Mouse (Mus musculus) frontal cortex, postnatal 14 days (tissue): ENCODE measurements at regions not wholly inside any gene's neighbourhood (a gene's known extent, or its start where the extent isn't known, plus 50 kb on each side); places are given as distances from the start of the nearest gene placed in this dataset.

Experiments used
- DNase-seq, 2 experiments: peaks; one replicate each; pipeline ENCODE4 v3.0.0; 2022; ENCODE audit warnings: low spot score in 2 of 2

DNA sequence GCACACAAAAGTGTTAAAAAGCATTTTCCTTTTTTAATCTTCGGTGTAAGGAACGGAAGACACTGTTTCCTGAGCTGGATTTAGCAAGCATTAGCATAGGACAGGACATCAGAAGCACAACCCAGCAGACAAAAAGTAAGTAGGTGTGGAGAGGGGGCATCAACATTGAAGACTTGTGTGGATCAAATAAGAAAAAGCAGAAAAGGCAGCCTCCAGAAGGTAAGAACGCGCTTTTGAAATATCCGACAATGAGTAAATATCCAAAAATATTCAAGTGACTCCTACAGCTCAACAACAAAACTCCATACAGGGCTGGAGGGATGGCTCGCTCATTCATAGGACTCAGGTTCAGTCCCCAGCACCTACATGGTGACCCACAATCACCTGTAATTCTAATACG lies 286.9 kb downstream of the Pdcd6ip start:
- no peak for DNase-seq

DNA sequence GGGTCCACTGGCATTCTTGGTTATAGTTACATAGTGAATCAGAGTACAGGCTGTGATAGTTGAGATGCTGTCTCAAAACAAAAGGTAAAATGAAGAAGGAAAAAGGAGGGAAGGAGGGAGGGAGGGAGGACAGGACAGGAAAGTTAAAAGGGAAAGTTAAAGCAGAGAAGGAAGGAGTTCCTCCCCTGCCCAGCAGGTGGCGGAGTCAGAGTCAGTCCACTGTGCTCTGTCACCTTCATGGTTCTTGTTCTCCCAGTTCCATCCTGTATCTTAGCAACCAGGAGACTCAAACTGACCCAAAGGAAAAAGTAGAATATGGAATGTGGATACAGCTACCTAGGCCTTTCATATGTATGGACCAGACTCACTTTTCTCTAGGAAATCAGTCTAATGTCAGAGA lies 288.3 kb downstream of the Pdcd6ip start:
- DNase-seq: no peak

DNA sequence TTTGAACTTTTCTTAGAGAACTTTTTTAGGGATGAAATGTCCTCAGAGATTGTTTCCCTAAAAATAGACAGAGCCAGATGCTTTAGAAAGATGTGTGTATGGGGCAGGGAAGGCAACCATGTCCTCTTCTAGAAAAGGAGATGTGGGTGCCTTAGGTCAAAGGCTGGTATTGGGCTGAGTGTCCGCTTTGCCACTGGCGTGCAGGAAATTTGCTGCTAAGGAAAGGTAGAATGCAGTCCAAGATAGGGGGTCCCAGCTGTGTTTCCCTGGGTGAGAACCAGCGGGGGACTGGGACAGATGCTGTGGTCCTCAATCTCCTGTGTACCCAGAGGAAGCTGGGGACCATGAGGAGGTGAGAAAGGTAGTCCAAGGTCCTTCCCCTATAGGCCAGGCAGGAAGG lies 291.0 kb downstream of the Pdcd6ip start:
- no peak for DNase-seq

DNA sequence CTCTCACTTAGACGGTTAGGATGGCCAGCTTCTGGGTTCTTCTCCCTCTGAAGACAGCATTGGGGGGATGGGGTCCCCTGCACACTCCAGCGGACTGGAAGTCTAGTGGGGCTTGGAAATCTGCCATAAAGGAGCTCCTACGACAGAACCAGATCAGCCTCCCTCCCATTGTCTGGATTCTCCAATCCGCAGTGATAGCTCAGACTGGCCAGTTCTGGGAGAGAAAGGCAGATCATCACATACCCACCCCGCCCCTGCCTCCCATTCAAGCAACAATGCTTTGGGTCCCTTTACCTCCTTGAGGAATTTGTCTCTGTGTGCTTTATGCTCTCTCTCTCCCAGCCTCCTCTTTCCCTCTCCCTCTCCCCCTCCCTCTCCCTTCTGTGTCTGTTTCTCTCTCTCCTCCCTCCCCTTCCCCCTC lies 292.5 kb downstream of the Pdcd6ip start:
- DNase-seq: no peak

DNA sequence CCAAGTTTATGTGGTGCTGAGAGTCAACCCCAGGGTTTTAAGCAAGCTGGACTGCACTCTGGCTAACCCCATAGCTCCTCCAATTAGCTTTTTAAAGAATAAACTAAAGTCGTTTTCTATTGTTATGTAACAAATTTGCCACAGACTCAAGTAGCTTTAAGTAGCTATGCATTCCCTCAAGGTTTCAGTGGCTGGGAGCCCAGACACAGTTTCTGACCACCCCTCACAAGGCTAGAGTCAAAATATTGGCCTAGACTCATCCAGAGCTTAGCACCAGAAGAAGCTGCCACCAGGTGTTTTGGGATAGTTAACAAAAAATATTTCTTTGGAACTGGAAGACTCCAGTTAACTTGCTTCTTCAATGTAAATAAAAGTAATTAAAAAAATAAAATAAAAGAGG lies 293.4 kb downstream of the Pdcd6ip start:
- DNase-seq: no peak

DNA sequence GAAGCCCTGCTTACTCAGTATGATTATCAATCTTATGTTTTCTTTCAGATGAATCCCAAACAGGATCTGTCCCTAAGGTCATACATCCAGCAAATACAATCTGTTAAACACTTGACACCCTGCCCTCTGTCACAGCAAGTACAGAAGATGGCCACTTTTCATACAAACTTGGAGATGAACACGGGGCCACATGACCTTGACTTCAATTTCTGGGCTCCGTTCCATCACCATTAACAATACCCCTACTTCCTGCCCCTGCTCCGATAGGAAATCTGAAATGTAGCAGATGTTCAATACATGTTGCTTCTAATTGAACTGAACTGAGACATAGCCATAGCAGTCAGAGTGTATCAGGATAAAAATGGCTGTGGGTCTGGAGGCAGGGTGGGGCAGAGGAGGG lies 294.2 kb downstream of the Pdcd6ip start:
- DNase-seq: no peak

DNA sequence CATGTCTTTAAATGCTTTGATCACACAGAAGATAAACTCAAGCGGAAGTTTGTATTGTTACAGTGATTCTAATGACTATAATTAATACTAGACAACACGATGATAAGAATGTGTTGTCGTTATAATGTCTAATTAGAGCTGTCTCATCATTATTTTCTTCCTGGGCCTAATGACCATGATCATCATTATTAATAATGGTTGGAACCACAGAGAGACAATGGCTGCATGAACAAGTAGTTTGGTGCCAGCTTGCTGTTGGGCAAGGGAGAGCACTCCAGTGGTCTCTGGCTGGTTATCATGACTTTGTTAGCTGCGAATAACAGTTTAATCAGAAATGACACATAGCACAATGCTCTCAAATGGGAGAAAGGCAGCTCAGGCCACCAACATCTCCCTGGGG lies 296.4 kb downstream of the Pdcd6ip start:
- no peak for DNase-seq

DNA sequence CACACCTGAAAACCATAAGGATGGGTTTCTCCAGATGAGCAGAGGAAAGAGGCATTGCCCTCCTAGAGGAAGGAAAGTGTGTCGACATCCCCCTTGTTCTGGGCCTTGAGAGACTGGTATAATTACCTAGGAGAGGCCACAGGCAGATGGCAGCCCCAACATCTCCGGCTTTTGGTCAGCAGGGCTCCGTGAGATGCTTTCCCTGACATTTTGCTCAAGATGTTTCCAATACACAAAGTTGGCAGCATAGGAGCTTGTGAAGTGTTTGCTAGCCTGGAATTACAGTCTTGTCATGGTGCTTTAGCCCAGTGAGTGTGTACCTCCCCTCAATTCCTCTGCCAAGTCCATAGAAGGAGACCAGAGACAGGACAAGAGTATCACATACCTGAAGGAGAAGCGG lies 299.5 kb downstream of the Pdcd6ip start:
- no peak for DNase-seq

DNA sequence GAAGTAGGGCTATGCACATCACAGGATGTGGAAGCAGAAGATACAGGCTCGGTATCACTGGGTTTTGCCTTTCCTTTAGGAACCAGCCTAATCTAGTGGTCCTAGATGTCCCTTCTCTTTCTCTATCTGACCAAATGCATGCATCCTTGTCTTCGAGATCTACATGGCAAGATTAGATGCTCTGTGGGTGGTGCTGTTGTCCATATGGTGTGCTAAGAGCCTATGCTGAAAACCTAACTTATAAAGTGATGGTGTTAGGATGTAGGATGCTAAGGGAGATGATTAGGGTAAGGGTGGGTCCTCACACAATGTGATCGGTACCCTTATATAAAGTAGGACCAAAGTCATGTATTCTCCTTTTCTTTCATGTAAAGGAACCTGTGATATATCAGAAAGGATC lies 313.7 kb downstream of the Pdcd6ip start:
- DNase-seq: no peak

DNA sequence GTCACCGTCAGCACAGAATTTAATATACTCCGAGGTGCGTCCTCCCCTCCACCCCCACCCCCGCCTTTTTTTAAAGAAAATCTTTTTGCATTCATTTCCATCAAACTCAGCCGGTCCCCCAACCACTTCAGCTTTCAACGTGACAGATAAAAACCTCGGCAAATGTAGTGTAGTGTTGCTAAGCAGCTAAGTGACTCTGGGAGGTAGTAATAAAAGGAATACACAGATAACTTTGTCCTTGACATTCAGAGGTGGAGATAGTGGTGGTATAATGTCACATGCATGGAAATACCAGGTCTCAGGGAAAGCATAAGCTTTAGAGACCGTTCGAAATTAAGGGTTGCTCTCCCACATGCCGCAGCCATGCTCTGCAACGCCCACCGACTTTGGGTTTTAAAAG lies 320.7 kb downstream of the Pdcd6ip start:
- DNase-seq: no peak

DNA sequence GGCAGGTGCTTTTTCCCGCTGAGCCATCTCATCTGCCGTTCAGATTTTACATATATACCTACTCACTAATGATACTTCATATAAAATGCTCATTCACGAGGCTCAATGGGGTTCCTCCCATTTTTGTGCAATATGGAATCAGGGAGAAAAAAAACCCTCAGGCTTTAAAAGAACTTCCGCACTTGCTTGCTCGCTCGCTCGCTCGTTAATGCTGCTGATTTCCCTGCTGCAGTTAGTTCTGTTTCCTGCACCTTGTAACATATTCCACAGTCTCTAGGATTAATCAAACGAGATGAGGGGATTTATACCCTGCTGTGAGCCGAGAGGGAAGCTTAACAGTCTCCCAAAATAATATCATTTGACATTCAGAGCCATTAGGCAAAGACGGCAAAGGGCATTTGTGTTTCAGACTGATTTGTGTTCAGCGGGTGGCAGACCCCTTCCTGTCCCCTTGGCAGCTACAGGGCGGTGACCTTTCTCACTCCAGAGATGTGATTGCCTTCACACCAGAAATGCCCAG lies 326.4 kb downstream of the Pdcd6ip start:
- no peak for DNase-seq

DNA sequence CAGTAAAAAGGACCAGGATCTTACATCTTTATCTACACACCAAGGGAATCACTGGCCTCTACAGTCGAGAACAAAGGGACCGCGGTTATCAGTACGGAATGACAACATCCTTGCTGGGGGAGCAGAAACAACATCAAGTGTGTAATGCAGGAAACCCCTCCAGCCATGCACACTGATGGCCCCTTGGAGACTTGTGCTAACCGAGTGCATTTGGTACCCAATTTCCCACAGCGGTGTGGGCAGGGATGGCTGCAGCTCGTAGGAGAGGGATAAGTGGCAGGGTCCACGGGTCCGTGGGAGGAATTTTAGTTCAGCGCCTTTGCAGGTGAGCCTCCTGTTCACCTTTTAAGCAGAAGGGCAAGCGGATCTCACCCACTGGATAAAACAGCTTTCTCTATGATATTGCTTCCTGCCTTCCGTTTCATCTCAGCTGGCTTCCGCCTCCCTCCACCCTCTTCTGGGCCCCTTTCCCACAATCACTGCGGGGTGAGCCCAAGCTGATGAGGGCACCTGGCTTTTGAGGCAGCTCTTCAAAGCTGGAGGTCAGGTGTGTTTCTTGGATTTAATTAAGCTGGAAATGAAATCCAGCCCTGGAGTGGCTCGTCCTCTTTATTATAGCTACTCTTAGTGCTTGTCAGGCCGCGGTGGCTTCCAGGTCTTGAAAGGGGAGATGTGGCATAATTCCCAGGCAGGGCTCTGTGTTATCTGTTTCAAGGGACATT lies 327.5 kb downstream of the Pdcd6ip start:
- DNase-seq: no peak

DNA sequence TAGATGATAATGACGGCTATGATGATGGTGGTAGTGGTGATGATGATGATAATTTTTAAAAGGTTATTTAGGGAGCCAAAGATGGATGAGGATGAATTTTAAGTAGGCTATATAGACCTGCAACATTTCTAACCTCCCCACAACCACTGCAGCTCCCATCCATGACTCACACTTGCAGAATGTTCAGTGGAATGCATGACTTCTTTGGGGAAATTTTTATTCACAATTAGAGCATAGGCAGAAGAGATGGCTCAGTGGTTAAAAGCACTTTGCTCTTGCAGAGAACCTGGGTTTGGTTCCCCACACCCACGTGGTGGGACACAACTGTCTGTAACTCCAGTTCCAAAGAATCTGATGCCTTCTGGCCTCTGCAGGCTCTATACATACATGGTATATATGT lies 329.5 kb downstream of the Pdcd6ip start:
- DNase-seq: no peak

DNA sequence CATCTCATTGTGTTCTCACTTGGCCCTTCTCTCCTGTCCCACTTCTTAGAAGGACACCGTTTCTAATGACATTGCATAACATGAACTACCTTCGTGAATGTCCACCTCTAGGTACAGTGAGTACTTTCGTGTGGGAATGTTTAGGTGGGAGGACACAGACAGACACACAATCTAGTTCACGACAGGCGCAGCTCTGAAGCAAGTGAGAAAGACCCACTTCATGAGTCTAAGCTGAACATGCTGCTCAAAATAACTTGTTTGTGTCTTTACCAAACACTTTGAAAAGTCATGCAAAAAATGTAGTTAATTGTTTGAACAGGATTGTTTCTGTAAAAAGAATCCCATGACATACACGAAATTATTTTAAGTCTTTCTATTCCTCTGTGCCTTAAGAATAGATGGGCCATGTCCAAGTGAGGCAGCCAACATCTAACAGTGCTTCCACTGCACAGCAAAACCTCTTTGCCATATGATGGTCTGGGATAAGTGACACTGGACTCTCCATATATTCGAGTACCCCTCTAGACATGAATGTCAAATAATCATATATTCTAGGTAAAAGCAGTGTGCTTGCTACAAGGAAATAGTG lies 336.2 kb downstream of the Pdcd6ip start:
- DNase-seq: no peak

DNA sequence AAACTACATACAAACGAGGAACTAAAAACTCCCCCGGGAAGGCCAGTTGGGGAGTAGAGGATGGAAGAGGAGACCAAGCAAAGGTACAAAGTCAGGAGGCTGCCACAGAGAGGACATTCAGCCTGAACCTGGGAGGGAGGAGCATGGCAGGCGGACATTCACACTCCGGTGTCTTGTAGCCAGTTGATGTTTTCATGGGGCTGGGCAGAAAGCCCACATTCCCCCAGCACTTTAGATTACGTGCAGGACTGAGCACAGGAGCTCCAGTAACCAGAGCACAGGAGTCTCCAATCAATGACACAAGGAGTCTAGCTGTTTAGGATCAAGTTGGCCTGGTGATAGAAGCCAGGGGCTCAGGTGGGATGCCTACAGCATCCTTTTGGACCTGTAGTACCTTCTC lies 360.1 kb downstream of the Pdcd6ip start:
- no peak for DNase-seq

DNA sequence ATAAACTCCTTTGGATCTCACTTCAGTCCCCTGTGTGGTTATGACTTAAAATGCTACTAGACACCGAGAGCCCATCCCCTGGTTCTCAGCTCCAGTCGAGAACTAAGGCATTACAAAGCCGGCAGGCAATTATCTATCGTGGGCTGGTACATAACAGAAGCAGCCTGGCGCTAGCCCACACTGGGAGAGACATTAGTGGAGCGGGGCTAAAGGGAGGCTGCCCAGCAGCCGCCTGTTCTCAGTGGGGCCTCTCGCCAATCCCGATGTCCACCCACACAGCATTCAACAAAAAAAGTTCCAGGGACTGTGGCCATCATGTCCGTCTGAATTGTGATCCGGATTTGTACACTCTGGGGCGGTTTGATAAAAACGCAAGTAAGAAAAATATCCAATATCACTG lies 361.5 kb downstream of the Pdcd6ip start:
- peak; percentile 37 to 46 for DNase-seq

DNA sequence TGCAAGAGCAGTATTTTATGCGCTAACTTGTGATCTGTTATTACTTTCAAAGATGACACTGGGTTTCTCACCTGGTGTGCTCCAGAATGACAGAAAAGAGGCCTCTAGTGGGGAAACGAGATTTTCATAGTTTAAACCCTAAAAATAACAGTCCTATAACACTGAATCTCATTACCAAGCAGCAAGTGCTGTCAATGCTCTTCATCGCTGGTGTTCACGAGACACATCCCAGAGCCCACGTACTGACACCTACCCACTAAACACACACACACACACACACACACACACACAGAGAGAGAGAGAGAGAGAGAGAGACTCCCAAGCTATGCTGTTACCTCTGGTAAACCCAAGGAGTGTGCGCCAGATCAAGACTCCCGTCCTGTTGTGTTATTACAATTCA lies 365.9 kb downstream of the Pdcd6ip start:
- DNase-seq: peak in 1 of 2 experiments; percentile 44

DNA sequence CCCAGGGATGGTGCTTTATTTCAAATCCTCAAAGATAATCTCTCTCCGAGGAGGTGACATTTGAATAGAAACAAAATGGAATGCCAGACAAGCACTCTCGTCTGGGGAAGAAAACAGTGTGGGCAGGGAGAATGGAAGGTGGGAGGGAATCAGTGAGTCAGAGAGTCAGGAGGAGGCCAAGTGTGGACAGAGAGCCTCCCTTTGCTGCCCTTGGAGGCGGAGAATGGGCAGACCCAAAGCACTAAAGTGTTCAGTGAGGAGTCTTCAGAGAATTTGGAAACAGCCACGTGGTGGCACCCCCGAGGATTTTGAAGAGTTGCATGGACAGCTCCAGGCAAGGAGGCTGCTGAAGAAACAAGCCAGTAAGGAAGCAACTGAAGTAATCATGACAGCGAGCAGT lies 367.2 kb downstream of the Pdcd6ip start:
- no peak for DNase-seq

DNA sequence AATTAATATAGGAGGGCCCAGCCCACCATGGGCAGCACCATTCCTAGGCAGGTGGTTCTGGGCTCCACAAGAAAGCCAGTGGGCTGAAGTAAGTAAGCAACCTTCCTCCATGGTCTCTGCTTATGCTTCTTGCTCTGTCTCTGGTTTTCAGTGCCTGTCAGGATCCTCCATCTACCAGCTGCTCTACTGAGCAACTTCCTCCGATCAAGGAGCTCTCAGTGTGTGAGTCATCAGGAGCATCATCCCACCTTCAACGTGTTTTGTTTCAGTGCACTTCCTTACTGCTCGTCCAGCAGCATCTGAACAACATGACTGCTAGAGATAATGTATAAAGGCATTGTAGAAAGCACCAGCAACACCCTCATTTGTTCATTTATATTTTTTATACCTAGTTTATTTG lies 368.0 kb downstream of the Pdcd6ip start:
- DNase-seq: no peak

DNA sequence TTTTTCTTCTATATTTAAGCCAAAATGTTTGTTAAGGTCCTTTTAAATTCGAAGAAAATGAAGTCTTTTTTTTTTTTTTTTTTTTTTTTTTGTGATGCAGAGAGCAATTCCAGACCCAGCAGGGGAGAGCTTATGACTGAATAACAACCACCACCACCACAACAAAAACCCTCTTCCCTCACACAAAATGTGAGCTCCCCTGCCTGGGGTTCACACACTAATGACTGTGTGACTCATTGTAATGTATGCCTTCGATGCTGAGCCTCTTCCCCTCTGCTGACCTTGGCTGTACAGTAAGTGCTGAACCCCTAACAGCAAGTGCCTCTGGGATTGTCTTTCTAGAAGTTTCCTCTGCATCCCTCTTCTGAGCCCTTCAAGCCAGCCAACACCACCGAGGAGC lies 383.6 kb downstream of the Pdcd6ip start:
- DNase-seq: no peak

DNA sequence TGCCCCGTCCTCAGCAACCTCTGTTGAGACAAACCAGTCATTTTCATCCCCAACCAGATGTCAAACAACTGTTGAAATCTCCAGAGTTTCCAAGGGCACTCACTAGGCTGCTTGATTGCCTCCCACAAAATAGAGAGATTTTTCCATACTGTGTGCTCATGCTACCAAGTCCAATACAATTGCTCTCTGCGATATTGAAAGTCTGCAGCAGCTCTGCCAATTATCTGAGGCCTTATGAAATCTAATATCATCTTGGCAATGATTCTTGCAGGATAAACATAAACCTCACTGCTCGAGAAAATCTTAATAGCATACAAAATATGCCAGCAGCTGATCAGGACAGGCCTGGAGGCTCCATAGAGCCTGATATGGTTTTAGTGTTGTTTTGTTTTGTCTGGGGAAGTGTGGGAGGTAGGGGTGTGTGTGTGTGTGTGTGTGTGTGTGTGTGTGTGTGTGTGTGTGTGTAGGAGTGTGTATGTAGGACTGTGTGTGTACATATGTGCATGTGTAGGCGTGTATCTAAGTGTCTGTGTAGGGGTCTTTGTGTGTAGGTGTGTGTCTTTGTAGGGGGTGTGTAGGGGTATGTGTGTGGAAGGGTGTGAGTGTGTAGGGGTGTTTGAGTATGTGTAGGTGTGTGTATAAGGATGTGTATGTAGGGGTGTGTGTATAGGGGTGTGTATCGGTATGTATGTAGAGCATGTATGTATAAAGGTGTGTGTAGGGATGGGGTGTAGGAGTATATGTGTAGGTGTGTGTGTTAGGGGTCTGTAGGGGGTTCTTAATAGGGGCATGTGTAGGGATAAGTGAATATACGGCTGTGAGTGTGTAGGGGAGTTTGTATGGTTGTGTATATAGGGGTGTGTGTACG lies 398.1 kb downstream of the Pdcd6ip start:
- no peak for DNase-seq

DNA sequence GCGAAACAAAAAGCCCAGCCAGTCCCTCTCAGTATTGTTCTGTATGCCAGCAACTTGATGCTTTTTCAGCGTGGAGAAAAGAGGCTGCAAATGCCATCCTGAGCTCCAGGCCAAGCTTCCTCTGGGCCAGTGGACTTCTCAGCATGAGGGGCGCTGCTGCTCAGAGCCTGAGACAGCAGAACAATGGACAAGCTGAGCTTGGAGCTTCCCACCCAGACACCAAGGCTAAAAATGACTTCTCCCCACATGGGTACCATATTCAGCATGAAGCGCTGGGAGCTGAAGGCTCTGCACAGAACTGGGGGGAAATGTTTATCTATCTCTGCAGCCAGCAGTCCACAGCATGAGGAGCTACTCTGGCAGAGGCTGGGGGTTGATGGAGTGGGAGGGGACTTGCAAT lies 402.3 kb downstream of the Pdcd6ip start:
- no peak for DNase-seq

DNA sequence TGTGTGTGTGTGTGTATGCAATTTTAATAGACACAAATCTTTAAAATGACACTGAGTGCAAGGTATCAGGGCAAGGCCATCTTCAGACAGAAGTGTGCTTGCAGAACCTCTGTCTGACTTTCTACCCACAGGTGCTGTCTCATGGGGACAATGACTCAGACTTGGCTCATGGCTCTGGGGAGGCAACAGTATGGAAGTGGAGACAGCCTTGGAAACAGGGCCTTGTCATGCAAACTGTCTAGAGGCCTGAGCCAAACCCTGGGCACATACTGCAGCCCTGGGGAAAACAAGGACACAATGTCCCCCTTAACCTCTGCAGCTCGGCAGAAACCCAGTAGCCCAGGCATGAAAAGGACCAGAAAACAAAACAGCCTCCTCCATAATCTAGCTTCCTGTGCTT lies 405.6 kb downstream of the Pdcd6ip start:
- DNase-seq: no peak
